Mouse (Mus musculus) liver, embryonic 11.5 days (tissue): ENCODE data around the gene 1600014C10Rik. TPM values are rescaled to one million over a fixed set of nuclear protein-coding genes. Genes with fewer than 3 reads are reported as not detected.

Experiments
- ATAC-seq: fragments of 200-750 bp; cut with Nextera tagmentation; replicated peaks from 2 replicates; pipeline ENCODE4 v1.8.0; 2017; ENCODE audit warnings: moderate number of reproducible peaks, mild to moderate bottlenecking, moderate TSS enrichment, moderate library complexity; ENCODE audit not compliant: low FRiP score
- DNase-seq: peaks from one replicate; pipeline ENCODE4 v3.0.0-alpha.2; 2017; ENCODE audit warnings: low spot score
- H3K27ac ChIP-seq: fragments of 300-500 bp; sonication (generic); 2 replicates; pipeline ENCODE4 v1.5.1; 2014; ENCODE audit warnings: mild to moderate bottlenecking, low read depth, low read length, control low read depth
- H3K27me3 ChIP-seq: fragments of 300-500 bp; sonication (generic); replicated peaks from 2 replicates; pipeline ENCODE4 v1.6.1; 2014; ENCODE audit warnings: low read length, mixed read lengths; ENCODE audit not compliant: control insufficient read depth, insufficient read depth
- H3K36me3 ChIP-seq: fragments of 300-500 bp; sonication (generic); 2 replicates; pipeline ENCODE4 v1.6.1; 2014; ENCODE audit warnings: mild to moderate bottlenecking, low read length, moderate library complexity, mixed read lengths; ENCODE audit not compliant: control insufficient read depth, insufficient read depth
- H3K4me1 ChIP-seq: fragments of 300-500 bp; sonication (generic); replicated peaks from 2 replicates; pipeline ENCODE4 v1.6.1; 2014; ENCODE audit warnings: low read length, mixed read lengths; ENCODE audit not compliant: control insufficient read depth, insufficient read depth
- H3K4me2 ChIP-seq: fragments of 300-500 bp; sonication (generic); 2 replicates; pipeline ENCODE4 v1.6.1; 2014; ENCODE audit warnings: mild to moderate bottlenecking, control low read depth, moderate library complexity
- H3K4me3 ChIP-seq: fragments of 300-500 bp; sonication (generic); 2 replicates; pipeline ENCODE4 v1.5.1; 2014; ENCODE audit warnings: low read depth, low read length, control low read depth
- H3K9ac ChIP-seq: fragments of 300-500 bp; sonication (generic); 2 replicates; pipeline ENCODE4 v1.6.1; 2014; ENCODE audit warnings: low read depth, low read length, control low read depth
- H3K9me3 ChIP-seq: fragments of 300-500 bp; sonication (generic); 2 replicates; pipeline ENCODE4 v1.6.1; 2016; ENCODE audit warnings: low read length, inconsistent platforms, mixed read lengths; ENCODE audit not compliant: control insufficient read depth
- WGBS: fragments of 180-500 bp; shearing (Covaris S2); extraction: QIAGEN DNeasy Blood & Tissue Kit; methylation state at CpG from one replicate; pipeline ENCODE4 v1.1.7; 2014; 5-methylcytosine and 5-hydroxymethylcytosine counted together
- polyA plus RNA-seq: library from polyadenylated mRNA; unstranded; fragments of >200 nt; fragmentation: Nextera tagmentation; extraction: Ambion mirVana; gene quantifications from 2 replicates; pipeline ENCODE4 v1.2.1, GENCODE M21; 2014

1600014C10Rik gene
- polyA plus RNA-seq, 1 experiment from 2014 or later, result 12.4 TPM

GRCm38 (mm10) chr7:38201290-38201658 lies 18.3 kb downstream of the 1600014C10Rik start:
- Histone ChIP-seq H3K4me2 (no peak overlapping the region), H3K9ac (no peak overlapping the region), H3K9me3 (no peaks in the 10 kb centered on the region), H3K4me1 (no peaks in the 10 kb centered on the region), H3K27me3 (no peaks in the 10 kb centered on the region), H3K36me3 (no peaks in the 10 kb centered on the region), H3K4me3 (no peak overlapping the region), H3K27ac (no peak overlapping the region)
- 24% methylated on average over 3 of the region's 3 CpGs for WGBS
- ATAC-seq (peak; percentile 12; the same call in 1 of the 2 replicates), DNase-seq (no peak)

- Histone ChIP-seq H3K4me2 (no peak overlapping the region), H3K4me3 (no peak overlapping the region), H3K27me3 (no peaks in the 10 kb centered on the region), H3K9me3 (no peaks in the 10 kb centered on the region), H3K36me3 (no peaks in the 10 kb centered on the region), H3K4me1 (no peaks in the 10 kb centered on the region), H3K27ac (no peak overlapping the region), H3K9ac (no peak overlapping the region)
- ATAC-seq (no peak), DNase-seq (no peak)
- WGBS, result 84% methylated on average over 6 of the region's 6 CpGs
Measured at GRCm38 (mm10) chr7:38204314-38204713, 21.3 kb downstream of the 1600014C10Rik start.

- H3K4me3 ChIP-seq, result no peak overlapping the region
- H3K27me3 ChIP-seq, result no peaks in the 10 kb centered on the region
- no peaks in the 10 kb centered on the region for H3K36me3 ChIP-seq
- 61% methylated on average over 2 of the region's 2 CpGs for WGBS
- no peak overlapping the region for H3K27ac ChIP-seq
- no peaks in the 10 kb centered on the region for H3K4me1 ChIP-seq
- DNase-seq (no peak), ATAC-seq (no peak)
- H3K4me2 ChIP-seq, result no peak overlapping the region
- H3K9me3 ChIP-seq, result no peaks in the 10 kb centered on the region
- no peak overlapping the region for H3K9ac ChIP-seq
Measured at GRCm38 (mm10) chr7:38205801-38206200, 22.8 kb downstream of the 1600014C10Rik start.

- no peak for ATAC-seq
- Histone ChIP-seq H3K27me3 (no peaks in the 10 kb centered on the region), H3K27ac (no peak overlapping the region), H3K4me3 (no peak overlapping the region), H3K36me3 (no peaks in the 10 kb centered on the region), H3K9ac (no peak overlapping the region), H3K9me3 (no peaks in the 10 kb centered on the region), H3K4me1 (no peaks in the 10 kb centered on the region), H3K4me2 (no peak overlapping the region)
- WGBS, result 70% methylated on average over 3 of the region's 3 CpGs
- no peak for DNase-seq
Measured at GRCm38 (mm10) chr7:38206564-38206963, 23.5 kb downstream of the 1600014C10Rik start.

GRCm38 (mm10) chr7:38208969-38209368 lies 26.0 kb downstream of the 1600014C10Rik start:
- Histone ChIP-seq H3K4me2 (no peak overlapping the region), H3K9me3 (no peaks in the 10 kb centered on the region), H3K27me3 (no peaks in the 10 kb centered on the region), H3K9ac (no peak overlapping the region), H3K27ac (no peak overlapping the region), H3K4me1 (0 out of 2 replicates have a peak, but pooled peaks cover 3% of the 10 kb centered on the region), H3K4me3 (no peak overlapping the region), H3K36me3 (no peaks in the 10 kb centered on the region)
- no peak for DNase-seq
- WGBS, result 71% methylated on average over 3 of the region's 3 CpGs
- no peak for ATAC-seq

GRCm38 (mm10) chr7:38209478-38210152 lies 26.6 kb downstream of the 1600014C10Rik start:
- Histone ChIP-seq H3K27ac (no peak overlapping the region), H3K9me3 (no peaks in the 10 kb centered on the region), H3K27me3 (no peaks in the 10 kb centered on the region), H3K4me3 (no peak overlapping the region), H3K4me1 (0 out of 2 replicates have a peak, but pooled peaks cover 3% of the 10 kb centered on the region), H3K36me3 (no peaks in the 10 kb centered on the region), H3K4me2 (no peak overlapping the region), H3K9ac (no peak overlapping the region)
- DNase-seq (no peak), ATAC-seq (no peak)
- WGBS, result 51% methylated on average over 11 of the region's 11 CpGs

- Histone ChIP-seq H3K9me3 (no peaks in the 10 kb centered on the region), H3K36me3 (no peaks in the 10 kb centered on the region), H3K27me3 (no peaks in the 10 kb centered on the region), H3K27ac (no peak overlapping the region; the same call in 1 of the 2 replicates), H3K4me3 (no peak overlapping the region), H3K4me2 (no peak overlapping the region), H3K4me1 (0 out of 2 replicates have a peak, but pooled peaks cover 3% of the 10 kb centered on the region), H3K9ac (no peak overlapping the region)
- ATAC-seq (no peak), DNase-seq (no peak)
- WGBS, result 38% methylated on average over 3 of the region's 3 CpGs
Measured at GRCm38 (mm10) chr7:38212651-38213062, 29.6 kb downstream of the 1600014C10Rik start.

- 39% methylated on average over 5 of the region's 5 CpGs for WGBS
- ATAC-seq (no peak), DNase-seq (no peak)
- Histone ChIP-seq H3K27me3 (no peaks in the 10 kb centered on the region), H3K4me1 (0 out of 2 replicates have a peak, but pooled peaks cover 3% of the 10 kb centered on the region), H3K36me3 (no peaks in the 10 kb centered on the region), H3K4me2 (no peak overlapping the region), H3K4me3 (no peak overlapping the region), H3K9me3 (no peaks in the 10 kb centered on the region), H3K27ac (no peak overlapping the region), H3K9ac (no peak overlapping the region)
Measured at GRCm38 (mm10) chr7:38214473-38215214, 31.6 kb downstream of the 1600014C10Rik start.
